Mouse (Mus musculus): ENCODE measurements at regions not wholly inside any gene's neighbourhood (a gene's known extent, or its start where the extent isn't known, plus 50 kb on each side); places are given as distances from the start of the nearest gene placed in this dataset.

DNA sequence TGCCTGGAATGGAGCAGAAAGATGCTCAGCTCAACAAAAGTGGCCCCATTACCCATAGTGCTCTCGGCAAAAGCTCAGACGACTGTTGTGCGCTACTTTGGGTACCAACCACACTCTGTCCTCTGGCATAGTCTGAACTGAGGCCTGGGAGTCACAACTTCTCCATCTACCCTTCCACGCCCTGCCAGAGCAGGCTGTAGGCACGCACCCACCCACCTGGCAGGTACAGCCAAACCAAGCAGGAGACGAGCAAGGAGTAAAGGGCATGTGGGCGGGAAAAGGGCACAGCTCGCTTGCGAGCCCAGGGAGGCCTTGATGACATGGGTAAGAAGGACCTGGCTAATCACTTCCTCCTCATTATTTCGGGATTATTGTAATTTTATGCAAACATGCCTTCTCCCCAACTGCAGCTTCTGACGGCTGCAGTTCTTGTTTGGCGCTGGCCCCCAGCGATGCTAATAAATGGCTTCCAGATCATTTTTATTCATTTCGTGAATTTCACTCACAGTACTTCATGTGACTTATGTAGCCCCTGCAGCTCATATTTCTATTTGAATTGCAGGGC, 150.0 kb downstream of the Gm9195 start:
- H3K79me2 ChIP-seq (ENCODE audit: control insufficient read depth, insufficient read depth), result no peaks in the 10 kb centered on the region
- H3K36me3 ChIP-seq (ENCODE audit: control insufficient read depth, insufficient read depth), result no peaks in the 10 kb centered on the region
- no peak overlapping the region for H3K4me2 ChIP-seq (ENCODE audit: low read depth)
- no peak overlapping the region for H3K4me3 ChIP-seq
- no peak overlapping the region for H3ac ChIP-seq (ENCODE audit: control insufficient read depth, insufficient read length)
- no peak for TF ChIP-seq POLR2AphosphoS2 (IDR thresholded peaks at IDR 0.05; ENCODE audit: insufficient read length, low read depth)
- TF ChIP-seq USF1 (IDR thresholded peaks at IDR 0.05; ENCODE audit: low read depth), result no peak
- no peak for TF ChIP-seq CEBPB (IDR thresholded peaks at IDR 0.05; ENCODE audit: insufficient read depth, poor library complexity, severe bottlenecking)
- TF ChIP-seq TCF12 (IDR thresholded peaks at IDR 0.05; ENCODE audit: insufficient read depth, poor library complexity, severe bottlenecking), result no peak
- no peak for TF ChIP-seq SRF (IDR thresholded peaks at IDR 0.05; ENCODE audit: control insufficient read depth, insufficient read length, low read depth)
- no peak for TF ChIP-seq TCF3 (IDR thresholded peaks at IDR 0.05; ENCODE audit: insufficient read length, low read depth)
- no peak for TF ChIP-seq POLR2A (IDR thresholded peaks at IDR 0.05; ENCODE audit: insufficient read length, low read depth)
- no peak for TF ChIP-seq E2F4 (IDR thresholded peaks at IDR 0.05; ENCODE audit: insufficient read depth)
- no peak for TF ChIP-seq MYOD1 (IDR thresholded peaks at IDR 0.05; ENCODE audit: control insufficient read depth in 1 of 3, insufficient read length in 2 of 3, low read depth in 2 of 3)
- TF ChIP-seq MAX (IDR thresholded peaks at IDR 0.05; ENCODE audit: low read depth), result no peak
- TF ChIP-seq MYOG (IDR thresholded peaks at IDR 0.05; ENCODE audit: control insufficient read depth in 1 of 3, insufficient read depth in 1 of 3, insufficient read length in 2 of 3, low read depth in 2 of 3), result no peak
- TF ChIP-seq REST (IDR thresholded peaks at IDR 0.05; ENCODE audit: insufficient read depth, insufficient read length), result no peak
- H3K27me3 ChIP-seq (ENCODE audit: control insufficient read depth, insufficient read depth, insufficient read length), result peaks cover 4% of the 10 kb centered on the region

DNA sequence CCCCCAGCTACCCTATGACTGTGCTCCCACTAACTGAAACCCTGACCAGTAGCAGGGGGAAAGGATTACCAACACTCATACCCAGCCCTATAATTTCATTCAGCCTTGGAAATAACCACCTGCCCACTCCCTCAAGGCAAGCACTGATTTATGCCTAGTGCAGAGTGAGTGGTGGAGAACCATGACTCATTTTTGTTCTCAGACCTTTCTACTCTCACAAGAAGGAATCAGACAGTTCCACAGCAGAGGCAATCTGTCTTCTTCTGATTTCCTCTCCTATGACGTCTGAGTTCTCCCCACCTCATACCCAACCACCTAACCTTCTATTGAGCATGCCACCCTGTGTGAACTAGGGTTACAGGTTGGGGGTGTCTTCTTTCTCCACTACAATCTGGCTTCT, 153.6 kb downstream of the Gm9195 start:
- Histone ChIP-seq H3ac (ENCODE audit: control insufficient read depth, insufficient read length) (no peak overlapping the region), H3K4me2 (ENCODE audit: low read depth) (no peak overlapping the region), H3K4me3 (no peak overlapping the region), H3K36me3 (ENCODE audit: control insufficient read depth, insufficient read depth) (no peaks in the 10 kb centered on the region), H3K79me2 (ENCODE audit: control insufficient read depth, insufficient read depth) (no peaks in the 10 kb centered on the region), H3K27me3 (ENCODE audit: control insufficient read depth, insufficient read depth, insufficient read length) (peaks cover 4% of the 10 kb centered on the region)
- TF ChIP-seq MAX (IDR thresholded peaks at IDR 0.05; ENCODE audit: low read depth), result no peak
- TF ChIP-seq MYOD1 (IDR thresholded peaks at IDR 0.05; ENCODE audit: control insufficient read depth in 1 of 3, insufficient read length in 2 of 3, low read depth in 2 of 3), result no peak
- no peak for TF ChIP-seq POLR2AphosphoS2 (IDR thresholded peaks at IDR 0.05; ENCODE audit: insufficient read length, low read depth)
- no peak for TF ChIP-seq TCF3 (IDR thresholded peaks at IDR 0.05; ENCODE audit: insufficient read length, low read depth)
- TF ChIP-seq MYOG (IDR thresholded peaks at IDR 0.05; ENCODE audit: control insufficient read depth in 1 of 3, insufficient read depth in 1 of 3, insufficient read length in 2 of 3, low read depth in 2 of 3), result no peak
- no peak for TF ChIP-seq REST (IDR thresholded peaks at IDR 0.05; ENCODE audit: insufficient read depth, insufficient read length)
- TF ChIP-seq POLR2A (IDR thresholded peaks at IDR 0.05; ENCODE audit: insufficient read length, low read depth), result no peak
- TF ChIP-seq SRF (IDR thresholded peaks at IDR 0.05; ENCODE audit: control insufficient read depth, insufficient read length, low read depth), result no peak
- no peak for TF ChIP-seq CEBPB (IDR thresholded peaks at IDR 0.05; ENCODE audit: insufficient read depth, poor library complexity, severe bottlenecking)
- no peak for TF ChIP-seq E2F4 (IDR thresholded peaks at IDR 0.05; ENCODE audit: insufficient read depth)
- TF ChIP-seq TCF12 (IDR thresholded peaks at IDR 0.05; ENCODE audit: insufficient read depth, poor library complexity, severe bottlenecking), result no peak
- no peak for TF ChIP-seq USF1 (IDR thresholded peaks at IDR 0.05; ENCODE audit: low read depth)

DNA sequence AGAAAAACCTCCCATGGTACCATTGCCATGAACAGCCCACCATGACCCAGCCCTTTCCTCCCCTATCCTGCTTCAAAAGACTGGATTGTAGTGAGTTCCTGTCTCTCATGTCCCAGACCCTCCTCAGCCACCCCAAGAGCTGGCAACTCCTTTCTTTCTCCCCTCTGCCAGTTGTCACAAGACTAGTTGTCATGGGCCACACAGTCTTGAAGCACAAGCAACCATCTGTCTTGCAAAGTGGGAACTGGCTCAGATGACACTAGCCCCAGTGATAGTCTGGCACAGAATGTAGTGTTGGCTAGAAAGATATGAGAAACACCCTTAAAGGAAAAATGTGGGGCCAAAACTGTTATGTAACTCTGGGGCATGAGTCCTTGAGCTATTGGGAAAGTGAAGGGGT, 187.8 kb downstream of the Gm9195 start:
- Histone ChIP-seq H3K79me2 (ENCODE audit: control insufficient read depth, insufficient read depth) (no peaks in the 10 kb centered on the region), H3K36me3 (ENCODE audit: control insufficient read depth, insufficient read depth) (no peaks in the 10 kb centered on the region), H3K27me3 (ENCODE audit: control insufficient read depth, insufficient read depth, insufficient read length) (peaks cover 4% of the 10 kb centered on the region), H3K4me3 (no peak overlapping the region), H3ac (ENCODE audit: control insufficient read depth, insufficient read length) (no peak overlapping the region), H3K4me2 (ENCODE audit: low read depth) (no peak overlapping the region)
- TF ChIP-seq MYOD1 (IDR thresholded peaks at IDR 0.05; ENCODE audit: control insufficient read depth in 1 of 3, insufficient read length in 2 of 3, low read depth in 2 of 3) (no peak), TCF12 (IDR thresholded peaks at IDR 0.05; ENCODE audit: insufficient read depth, poor library complexity, severe bottlenecking) (no peak), TCF3 (IDR thresholded peaks at IDR 0.05; ENCODE audit: insufficient read length, low read depth) (no peak), E2F4 (IDR thresholded peaks at IDR 0.05; ENCODE audit: insufficient read depth) (no peak), USF1 (IDR thresholded peaks at IDR 0.05; ENCODE audit: low read depth) (no peak), POLR2A (IDR thresholded peaks at IDR 0.05; ENCODE audit: insufficient read length, low read depth) (no peak), POLR2AphosphoS2 (IDR thresholded peaks at IDR 0.05; ENCODE audit: insufficient read length, low read depth) (no peak), MYOG (IDR thresholded peaks at IDR 0.05; ENCODE audit: control insufficient read depth in 1 of 3, insufficient read depth in 1 of 3, insufficient read length in 2 of 3, low read depth in 2 of 3) (no peak), CEBPB (IDR thresholded peaks at IDR 0.05; ENCODE audit: insufficient read depth, poor library complexity, severe bottlenecking) (no peak), REST (IDR thresholded peaks at IDR 0.05; ENCODE audit: insufficient read depth, insufficient read length) (no peak), MAX (IDR thresholded peaks at IDR 0.05; ENCODE audit: low read depth) (no peak), SRF (IDR thresholded peaks at IDR 0.05; ENCODE audit: control insufficient read depth, insufficient read length, low read depth) (no peak)

DNA sequence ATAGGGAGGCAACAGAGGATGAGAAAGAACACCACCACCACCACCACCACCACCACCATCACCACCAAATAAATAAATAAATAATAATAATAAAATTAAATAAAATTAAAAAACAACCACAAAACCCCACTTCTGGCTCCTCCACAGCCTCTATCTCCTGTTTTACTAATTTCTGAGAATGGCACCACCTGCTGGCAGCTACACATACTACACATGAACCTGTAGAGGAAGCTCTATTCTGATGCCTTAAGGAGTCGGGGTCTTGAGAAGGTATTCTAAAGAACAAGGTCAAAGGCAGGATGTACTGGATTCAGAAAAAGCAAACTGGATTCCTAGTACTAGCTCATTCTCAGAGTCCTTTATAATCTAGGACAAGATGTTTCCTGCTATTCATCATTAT, 191.6 kb downstream of the Gm9195 start:
- Histone ChIP-seq H3K4me3 (no peak overlapping the region), H3K4me2 (ENCODE audit: low read depth) (no peak overlapping the region), H3K36me3 (ENCODE audit: control insufficient read depth, insufficient read depth) (no peaks in the 10 kb centered on the region), H3K27me3 (ENCODE audit: control insufficient read depth, insufficient read depth, insufficient read length) (peaks cover 4% of the 10 kb centered on the region), H3ac (ENCODE audit: control insufficient read depth, insufficient read length) (no peak overlapping the region), H3K79me2 (ENCODE audit: control insufficient read depth, insufficient read depth) (no peaks in the 10 kb centered on the region)
- TF ChIP-seq SRF (IDR thresholded peaks at IDR 0.05; ENCODE audit: control insufficient read depth, insufficient read length, low read depth), result no peak
- TF ChIP-seq REST (IDR thresholded peaks at IDR 0.05; ENCODE audit: insufficient read depth, insufficient read length), result no peak

GRCm38 (mm10) chr14:72294631-72295030, 197.0 kb downstream of the Gm9195 start:
- TF ChIP-seq SRF (IDR thresholded peaks at IDR 0.05; ENCODE audit: control insufficient read depth, insufficient read length, low read depth), result no peak
- no peak for TF ChIP-seq E2F4 (IDR thresholded peaks at IDR 0.05; ENCODE audit: insufficient read depth)
- TF ChIP-seq TCF3 (IDR thresholded peaks at IDR 0.05; ENCODE audit: insufficient read length, low read depth), result no peak
- no peak for TF ChIP-seq REST (IDR thresholded peaks at IDR 0.05; ENCODE audit: insufficient read depth, insufficient read length)
- no peak for TF ChIP-seq CEBPB (IDR thresholded peaks at IDR 0.05; ENCODE audit: insufficient read depth, poor library complexity, severe bottlenecking)
- TF ChIP-seq TCF12 (IDR thresholded peaks at IDR 0.05; ENCODE audit: insufficient read depth, poor library complexity, severe bottlenecking), result no peak
- no peak for TF ChIP-seq POLR2A (IDR thresholded peaks at IDR 0.05; ENCODE audit: insufficient read length, low read depth)
- TF ChIP-seq MYOG (IDR thresholded peaks at IDR 0.05; ENCODE audit: control insufficient read depth in 1 of 3, insufficient read depth in 1 of 3, insufficient read length in 2 of 3, low read depth in 2 of 3), result no peak

More at GRCm38 (mm10) chr14:72294631-72295030, 197.0 kb downstream of the Gm9195 start:
- Histone ChIP-seq H3ac (ENCODE audit: control insufficient read depth, insufficient read length) (no peak overlapping the region), H3K27me3 (ENCODE audit: control insufficient read depth, insufficient read depth, insufficient read length) (no peaks in the 10 kb centered on the region), H3K79me2 (ENCODE audit: control insufficient read depth, insufficient read depth) (no peaks in the 10 kb centered on the region), H3K36me3 (ENCODE audit: control insufficient read depth, insufficient read depth) (no peaks in the 10 kb centered on the region), H3K4me2 (ENCODE audit: low read depth) (no peak overlapping the region), H3K4me3 (no peak overlapping the region)
